Mouse (Mus musculus) hindbrain, postnatal 0 days (tissue): ENCODE results near the gene Ddi2. TPM values are rescaled to one million over a fixed set of nuclear protein-coding genes. Genes with fewer than 3 reads are reported as not detected.

Source experiments
- ATAC-seq: fragments of 200-750 bp; cut with Nextera tagmentation; 2 replicates; pipeline ENCODE4 v1.8.0; 2017; ENCODE audit warnings: mild to moderate bottlenecking, moderate TSS enrichment, moderate library complexity
- DNase-seq: peaks from one replicate; pipeline ENCODE4 v3.0.0-alpha.2; 2015; ENCODE audit warnings: low spot score
- H3K27ac ChIP-seq: fragments of 300-500 bp; sonication (generic); 2 replicates; pipeline ENCODE4 v1.5.1; 2014; ENCODE audit warnings: mild to moderate bottlenecking
- H3K27me3 ChIP-seq: fragments of 300-500 bp; sonication (generic); 2 replicates; pipeline ENCODE4 v1.6.1; 2014; ENCODE audit warnings: low read length, mixed read lengths; ENCODE audit not compliant: insufficient read depth
- H3K36me3 ChIP-seq: fragments of 300-500 bp; sonication (generic); 2 replicates; pipeline ENCODE4 v1.6.1; 2014; ENCODE audit warnings: low read length, mixed read lengths; ENCODE audit not compliant: insufficient read depth
- H3K4me1 ChIP-seq: fragments of 300-500 bp; sonication (generic); 2 replicates; pipeline ENCODE4 v1.6.1; 2014; ENCODE audit warnings: antibody characterized with exemption, low read length, mixed read lengths; ENCODE audit not compliant: insufficient read depth
- H3K4me2 ChIP-seq: fragments of 300-500 bp; sonication (generic); 2 replicates; pipeline ENCODE4 v1.6.1; 2014; ENCODE audit warnings: low read depth, mild to moderate bottlenecking, low read length, moderate library complexity, mixed read lengths
- H3K4me3 ChIP-seq: fragments of 300-500 bp; sonication (generic); 2 replicates; pipeline ENCODE4 v1.5.1; 2014; ENCODE audit warnings: low read length
- H3K9ac ChIP-seq: fragments of 300-500 bp; sonication (generic); replicated peaks from 2 replicates; pipeline ENCODE4 v1.6.1; 2014; ENCODE audit warnings: mild to moderate bottlenecking, low read length, moderate library complexity, mixed read lengths
- H3K9me3 ChIP-seq: fragments of 300-500 bp; sonication (generic); 2 replicates; pipeline ENCODE4 v1.6.1; 2016; ENCODE audit warnings: low read length, mixed read lengths
- CTCF ChIP-seq: IDR thresholded peaks from 2 replicates; pipeline ENCODE4 v1.5.1; 2016; ENCODE audit warnings: antibody characterized with exemption, control low read depth, low read depth
- WGBS: fragments of 180-500 bp; shearing (Covaris S2); extraction: QIAGEN DNeasy Blood & Tissue Kit; methylation state at CpG from one replicate; pipeline ENCODE4 v1.1.7; 2014; 5-methylcytosine and 5-hydroxymethylcytosine counted together
- polyA plus RNA-seq: library from polyadenylated mRNA; unstranded; fragments of >200 nt; fragmentation: Nextera tagmentation; extraction: Ambion mirVana; gene quantifications from 2 replicates; pipeline ENCODE4 v1.2.1, GENCODE M21; 2015
- total RNA-seq: library from RNA; depleted of rRNA; stranded (reverse); fragments of >200 nt; gene quantifications from 2 replicates; pipeline ENCODE4 v1.2.3, GENCODE M21; 2014; rRNA removed

Ddi2 gene
- total and polyA plus RNA-seq, 2 experiments from 2014 or later: 12.5 to 20.9 TPM

GRCm38 (mm10) chr4:141630021-141630420, 93.2 kb downstream of the Ddi2 start:
- Histone ChIP-seq H3K4me1 (no peaks in the 10 kb centered on the region), H3K4me2 (no peak overlapping the region), H3K36me3 (peaks cover 78% of the 10 kb centered on the region), H3K4me3 (no peak overlapping the region), H3K27ac (no peak overlapping the region), H3K9me3 (no peaks in the 10 kb centered on the region), H3K27me3 (no peaks in the 10 kb centered on the region), H3K9ac (no peak overlapping the region)
- no peak for TF ChIP-seq CTCF
- WGBS: 94% methylated on average over 11 of the region's 11 CpGs
- ATAC-seq: no peak
- no peak for DNase-seq

GRCm38 (mm10) chr4:141628661-141629060, 94.6 kb downstream of the Ddi2 start:
- no peak overlapping the region for H3K4me2 ChIP-seq
- no peak for TF ChIP-seq CTCF
- no peak overlapping the region for H3K27ac ChIP-seq
- 85% methylated on average over 14 of the region's 14 CpGs for WGBS
- no peak for DNase-seq
- ATAC-seq: no peak
- H3K36me3 ChIP-seq: peaks cover 67% of the 10 kb centered on the region
- H3K9ac ChIP-seq: no peak overlapping the region
- no peak overlapping the region for H3K4me3 ChIP-seq
- no peaks in the 10 kb centered on the region for H3K4me1 ChIP-seq
- no peaks in the 10 kb centered on the region for H3K9me3 ChIP-seq
- H3K27me3 ChIP-seq: no peaks in the 10 kb centered on the region

Other genes starting within 250 kb of the Ddi2 start
- gene Spen, start 184.8 kb downstream of the Ddi2 start, total RNA-seq: 16.9 and 17.4 TPM in 2 replicates
- gene Spen, start 184.8 kb downstream of the Ddi2 start, polyA plus RNA-seq: 11.0 and 13.0 TPM in 2 replicates
- 22.5 and 26.7 TPM in 2 replicates for gene Fblim1, start 117.3 kb downstream of the Ddi2 start, total RNA-seq
- 21.7 and 25.6 TPM in 2 replicates for gene Fblim1, start 117.3 kb downstream of the Ddi2 start, polyA plus RNA-seq
- 1.3 and 1.6 TPM in 2 replicates for gene Tmem82, start 104.8 kb downstream of the Ddi2 start, total RNA-seq
- 1.3 and 1.5 TPM in 2 replicates for gene Tmem82, start 104.8 kb downstream of the Ddi2 start, polyA plus RNA-seq
- gene Slc25a34, start 99.6 kb downstream of the Ddi2 start, total RNA-seq: 18.1 and 22.2 TPM in 2 replicates
- gene Slc25a34, start 99.6 kb downstream of the Ddi2 start, polyA plus RNA-seq: 3.0 and 3.6 TPM in 2 replicates
- 45.8 and 47.6 TPM in 2 replicates for gene Plekhm2, start 58.5 kb downstream of the Ddi2 start, total RNA-seq
- 6.1 and 6.4 TPM in 2 replicates for gene Plekhm2, start 58.5 kb downstream of the Ddi2 start, polyA plus RNA-seq
- gene Rsc1a1, start 37.8 kb downstream of the Ddi2 start, total RNA-seq: 3.0 and 13.6 TPM in 2 replicates
- 0.32 TPM in 1 of 2 replicates, not detected in the other for gene Rsc1a1, start 37.8 kb downstream of the Ddi2 start, polyA plus RNA-seq
- 0.72 TPM in 1 of 2 replicates, not detected in the other for gene Agmat, start 23.3 kb upstream of the Ddi2 start, total RNA-seq
- 0.60 and 0.62 TPM in 2 replicates for gene Agmat, start 23.3 kb upstream of the Ddi2 start, polyA plus RNA-seq
- 17.5 and 21.0 TPM in 2 replicates for gene Dnajc16, start 67.5 kb upstream of the Ddi2 start, total RNA-seq
- gene Dnajc16, start 67.5 kb upstream of the Ddi2 start, polyA plus RNA-seq: 6.1 and 6.8 TPM in 2 replicates
- gene Casp9, start 70.2 kb upstream of the Ddi2 start, total RNA-seq: 25.9 and 29.1 TPM in 2 replicates
- gene Casp9, start 70.2 kb upstream of the Ddi2 start, polyA plus RNA-seq: 17.9 and 20.3 TPM in 2 replicates
- not detected in 2 replicates for gene Cela2a, start 102.7 kb upstream of the Ddi2 start, total RNA-seq
- 0.23 and 0.26 TPM in 2 replicates for gene Cela2a, start 102.7 kb upstream of the Ddi2 start, polyA plus RNA-seq
- gene Ctrc, start 122.9 kb upstream of the Ddi2 start, total RNA-seq: not detected in 2 replicates
- gene Ctrc, start 122.9 kb upstream of the Ddi2 start, polyA plus RNA-seq: not detected in 2 replicates
- 39.4 and 49.2 TPM in 2 replicates for gene Efhd2, start 151.5 kb upstream of the Ddi2 start, total RNA-seq
- gene Efhd2, start 151.5 kb upstream of the Ddi2 start, polyA plus RNA-seq: 62.5 and 64.8 TPM in 2 replicates